Mouse (Mus musculus): Measurements from ENCODE around the gene Nol9. TPM values are rescaled to one million over a fixed set of nuclear protein-coding genes. Genes with fewer than 3 reads are reported as not detected.

Gene Nol9
- polyA plus RNA-seq, 1 experiment from 2014 or later, result 14.8 TPM

GRCm38 (mm10) chr4:152101081-152101653 is 62.0 kb downstream of the Nol9 start:
- Histone ChIP-seq H3K36me3 (ENCODE audit: inconsistent target) (no peaks in the 10 kb centered on the region), H3K27ac (no peak overlapping the region), H3K79me2 (ENCODE audit: inconsistent target) (no peaks in the 10 kb centered on the region), H3K4me3 (ENCODE audit: inconsistent target) (no peak overlapping the region)
- whole genome bisulfite sequencing (ENCODE audit: missing documents), result 36% methylated on average over 7 of the region's 7 CpGs

GRCm38 (mm10) chr4:152101921-152102320 is 62.8 kb downstream of the Nol9 start:
- no peak overlapping the region for H3K4me3 ChIP-seq (ENCODE audit: inconsistent target)
- no peaks in the 10 kb centered on the region for H3K79me2 ChIP-seq (ENCODE audit: inconsistent target)
- no peak overlapping the region for H3K27ac ChIP-seq
- WGBS (ENCODE audit: missing documents), result 97% methylated on average over 15 of the region's 16 CpGs
- H3K36me3 ChIP-seq (ENCODE audit: inconsistent target), result no peaks in the 10 kb centered on the region

GRCm38 (mm10) chr4:152103025-152103424 is 63.9 kb downstream of the Nol9 start:
- WGBS (ENCODE audit: missing documents), result 60% methylated on average over 7 of the region's 7 CpGs
- H3K4me3 ChIP-seq (ENCODE audit: inconsistent target), result no peak overlapping the region
- no peak overlapping the region for H3K27ac ChIP-seq
- no peaks in the 10 kb centered on the region for H3K36me3 ChIP-seq (ENCODE audit: inconsistent target)
- H3K79me2 ChIP-seq (ENCODE audit: inconsistent target), result no peaks in the 10 kb centered on the region

- Histone ChIP-seq H3K27ac (no peak overlapping the region), H3K79me2 (ENCODE audit: inconsistent target) (no peaks in the 10 kb centered on the region), H3K4me3 (ENCODE audit: inconsistent target) (no peak overlapping the region), H3K36me3 (ENCODE audit: inconsistent target) (no peaks in the 10 kb centered on the region)
- 89% methylated on average over 9 of the region's 9 CpGs for WGBS (ENCODE audit: missing documents)
These were observed 67.6 kb downstream of the Nol9 start for GRCm38 (mm10) chr4:152106746-152107145.

- no peak overlapping the region for H3K4me3 ChIP-seq (ENCODE audit: inconsistent target)
- no peaks in the 10 kb centered on the region for H3K79me2 ChIP-seq (ENCODE audit: inconsistent target)
- WGBS (ENCODE audit: missing documents), result 86% methylated on average over 23 of the region's 24 CpGs
- H3K36me3 ChIP-seq (ENCODE audit: inconsistent target), result no peaks in the 10 kb centered on the region
- no peak overlapping the region for H3K27ac ChIP-seq
These were observed 68.4 kb downstream of the Nol9 start for GRCm38 (mm10) chr4:152107493-152107892.

- Histone ChIP-seq H3K79me2 (ENCODE audit: inconsistent target) (no peaks in the 10 kb centered on the region), H3K36me3 (ENCODE audit: inconsistent target) (no peaks in the 10 kb centered on the region), H3K4me3 (ENCODE audit: inconsistent target) (no peak overlapping the region), H3K27ac (no peak overlapping the region)
- 89% methylated on average over 29 of the region's 30 CpGs for WGBS (ENCODE audit: missing documents)
These were observed 68.9 kb downstream of the Nol9 start for GRCm38 (mm10) chr4:152107971-152108509.

GRCm38 (mm10) chr4:152108673-152109072 is 69.6 kb downstream of the Nol9 start:
- Histone ChIP-seq H3K27ac (no peak overlapping the region), H3K4me3 (ENCODE audit: inconsistent target) (no peak overlapping the region), H3K36me3 (ENCODE audit: inconsistent target) (no peaks in the 10 kb centered on the region)

GRCm38 (mm10) chr4:152109509-152109908 is 70.4 kb downstream of the Nol9 start:
- Histone ChIP-seq H3K79me2 (ENCODE audit: inconsistent target) (no peaks in the 10 kb centered on the region), H3K4me3 (ENCODE audit: inconsistent target) (no peak overlapping the region), H3K27ac (no peak overlapping the region), H3K36me3 (ENCODE audit: inconsistent target) (no peaks in the 10 kb centered on the region)
- 80% methylated on average over 1 of the region's 3 CpGs for WGBS (ENCODE audit: missing documents)

More at GRCm38 (mm10) chr4:152108673-152109072, 69.6 kb downstream of the Nol9 start:
- WGBS (ENCODE audit: missing documents), result 93% methylated on average over 5 of the region's 5 CpGs
- no peaks in the 10 kb centered on the region for H3K79me2 ChIP-seq (ENCODE audit: inconsistent target)

GRCm38 (mm10) chr4:152110689-152111088 is 71.6 kb downstream of the Nol9 start:
- H3K79me2 ChIP-seq (ENCODE audit: inconsistent target), result no peaks in the 10 kb centered on the region
- H3K27ac ChIP-seq, result no peak overlapping the region
- no peak overlapping the region for H3K4me3 ChIP-seq (ENCODE audit: inconsistent target)
- H3K36me3 ChIP-seq (ENCODE audit: inconsistent target), result no peaks in the 10 kb centered on the region
- 91% methylated on average over 4 of the region's 4 CpGs for WGBS (ENCODE audit: missing documents)

Other genes with a start within 250 kb of the Nol9 start
- 8.7 to 23.8 TPM (median 16.9 TPM) in 3 replicates for gene Camta1, start 177.4 kb upstream of the Nol9 start, polyA plus RNA-seq (2018)
- 27.8 to 45.3 TPM (median 43.7 TPM) in 3 replicates for gene Dnajc11, start 105.6 kb upstream of the Nol9 start, polyA plus RNA-seq (2018)
- 5.4 to 24.7 TPM (median 14.9 TPM) in 3 replicates for gene Thap3, start 50.3 kb upstream of the Nol9 start, polyA plus RNA-seq (2018)
- 7.5 to 11.5 TPM (median 10.7 TPM) in 3 replicates for gene Phf13, start 43.1 kb upstream of the Nol9 start, polyA plus RNA-seq (2018)
- 5.1 to 13.0 TPM (median 8.0 TPM) in 3 replicates for gene Klhl21, start 30.5 kb upstream of the Nol9 start, polyA plus RNA-seq (2018)
- 3.5 to 5.0 TPM (median 4.8 TPM) in 3 replicates for gene Zbtb48, start 11.7 kb upstream of the Nol9 start, polyA plus RNA-seq (2018)
- gene Tas1r1, start 753 bp upstream of the Nol9 start, polyA plus RNA-seq (2018), result not detected in 3 replicates
- gene Plekhg5, start 33.2 kb downstream of the Nol9 start, polyA plus RNA-seq (2018), result 1.00 to 1.5 TPM (median 1.1 TPM) in 3 replicates
- 0.11 TPM in 1 of 3 replicates, not detected in the others for gene Tnfrsf25, start 76.6 kb downstream of the Nol9 start, polyA plus RNA-seq (2018)
- 0.34 to 0.42 TPM (median 0.34 TPM) in 3 replicates for gene Espn, start 113.0 kb downstream of the Nol9 start, polyA plus RNA-seq (2018)
- 0.10 TPM in 1 of 3 replicates, not detected in the others for gene Hes2, start 119.5 kb downstream of the Nol9 start, polyA plus RNA-seq (2018)
- 18.0 to 35.3 TPM (median 23.7 TPM) in 3 replicates for gene Acot7, start 138.8 kb downstream of the Nol9 start, polyA plus RNA-seq (2018)
- gene Gpr153, start 234.9 kb downstream of the Nol9 start, polyA plus RNA-seq (2018), result not detected in 3 replicates